Mouse (Mus musculus) olfactory bulb, adult 2 months (tissue): Measurements from ENCODE around the gene Hspg2.

ENCODE experiments used
- CTCF ChIP-seq: fragments of 200-500 bp; IDR thresholded peaks from 2 replicates; pipeline ENCODE4 v1.5.1; 2012; ENCODE audit warnings: low read depth, mild to moderate bottlenecking, low read length, moderate library complexity; ENCODE audit not compliant: insufficient read depth
- POLR2A ChIP-seq: fragments of 200-500 bp; IDR thresholded peaks from 2 replicates; pipeline ENCODE4 v1.6.1; 2012; ENCODE audit warnings: mild to moderate bottlenecking, low read depth, low read length, moderate library complexity; ENCODE audit not compliant: insufficient read depth

GRCm38 (mm10) chr4:137469081-137469844 lies 694 bp downstream of the Hspg2 start:
- no peak for TF ChIP-seq CTCF
- no peak for TF ChIP-seq POLR2A
